In genomic region chr2:5014616-5015015, GRCm38 (mm10) we compare ENCODE assay signal across 21 mouse cellular contexts. TPM values are rescaled to one million over a fixed set of nuclear protein-coding genes. Genes with fewer than 3 reads are reported as not detected.
A peak's percentile ranks its signal among the peaks of the same experiment; 100 is the strongest.
DNase-seq lines count a peak whose midpoint lies in the region; ATAC-seq and TF ChIP-seq lines count a peak whose summit lies in the region.
"Had no signal": no experiment of that assay in that cellular context is flagged by ENCODE, and none has a peak within 500 bp of the region (broad histone marks: within the 10 kb centered on the region; RNA-seq: fewer than 3 reads in every experiment).

No protein-coding gene starts in this region.

- H3K79me2 ChIP-seq in MEL (ENCODE audit: control insufficient read depth, insufficient read depth, low read length, poor library complexity), result peaks cover 17% of the 10 kb centered on the region

- peak; percentile 35 for DNase-seq in lung, postnatal 36 days
- DNase-seq in lung, adult 2 months, result no peak
- peak; percentile 80 for DNase-seq in MEL (ENCODE audit: low read depth, low spot score)
- DNase-seq in splenic B cell, adult 2 months (ENCODE audit: low read depth, low spot score), result peak; percentile 15
- no peak for DNase-seq in cerebellum, adult 18-20 months
- DNase-seq: adrenal gland, postnatal 25 days; cerebellum, postnatal 10 days; heart, postnatal 36 days; kidney, adult 8-10 months; kidney, postnatal 36 days had no signal

- no peak for ATAC-seq in liver, embryonic 12.5 days
- no peak for ATAC-seq in intestine, postnatal 0 days
- ATAC-seq: forebrain, embryonic 15.5 days; hindbrain, embryonic 16.5 days had no signal

- peak overlapping the region; percentile 31 for H3K9ac ChIP-seq in MEL (ENCODE audit: control insufficient read depth, low read depth, low read length, poor library complexity, severe bottlenecking)
- no peak overlapping the region for H3K9ac ChIP-seq in liver, embryonic 12.5 days
- H3K9ac ChIP-seq in intestine, postnatal 0 days (ENCODE audit: low read depth, low read length), result no peak overlapping the region
- H3K9ac ChIP-seq: forebrain, embryonic 15.5 days; heart, embryonic 12.5 days; lung, embryonic 15.5 days had no signal

- no peak for TF ChIP-seq RAD21 in MEL (IDR thresholded peaks at IDR 0.05; ENCODE audit: low read depth, low read length)

- H3K4me2 ChIP-seq in liver, embryonic 12.5 days, result no peak overlapping the region
- H3K4me2 ChIP-seq in intestine, postnatal 0 days (replicated peaks; ENCODE audit: low read depth), result no peak overlapping the region
- H3K4me2 ChIP-seq: forebrain, embryonic 15.5 days; heart, embryonic 12.5 days; lung, embryonic 15.5 days had no signal

- H3K27ac ChIP-seq in MEL (ENCODE audit: control insufficient read depth, low read depth, low read length), result peak overlapping the region; percentile 39
- H3K27ac ChIP-seq in liver, embryonic 12.5 days, result 0 out of 2 replicates have a peak overlapping the region, but pooled peaks have one; percentile 20
- H3K27ac ChIP-seq in intestine, postnatal 0 days (ENCODE audit: low read depth, low read length), result no peak overlapping the region
- H3K27ac ChIP-seq: forebrain, embryonic 15.5 days; lung, embryonic 15.5 days had no signal

- no peaks in the 10 kb centered on the region for H3K4me1 ChIP-seq in lung, adult 2 months (ENCODE audit: control insufficient read depth, insufficient read depth, low read length)
- peaks cover 2 to 18% of the 10 kb centered on the region in 2 experiments; a peak in 3 of 4 replicates for H3K4me1 ChIP-seq in MEL (ENCODE audit: control insufficient read depth in 1 of 2, insufficient read depth in 2 of 2, low read length in 2 of 2)
- H3K4me1 ChIP-seq in liver, embryonic 12.5 days, result peaks cover 34% of the 10 kb centered on the region
- no peaks in the 10 kb centered on the region; the same call in 1 of the 2 replicates for H3K4me1 ChIP-seq in intestine, postnatal 0 days (replicated peaks; ENCODE audit: control insufficient read depth, insufficient read depth, low read length)

- H3K36me3 ChIP-seq in MEL (ENCODE audit: control insufficient read depth in 1 of 2, insufficient read depth in 2 of 2, low read length in 2 of 2), result peaks cover 2 to 23% of the 10 kb centered on the region in 2 experiments
- H3K36me3 ChIP-seq in liver, embryonic 12.5 days, result peaks cover 11% of the 10 kb centered on the region
- no peaks in the 10 kb centered on the region for H3K36me3 ChIP-seq in splenic B cell, adult 2 months (ENCODE audit: control insufficient read depth, insufficient read depth, low read length, poor library complexity, severe bottlenecking)
- H3K36me3 ChIP-seq in intestine, postnatal 0 days (ENCODE audit: control insufficient read depth, insufficient read depth), result no peaks in the 10 kb centered on the region; the same call in 1 of the 2 replicates
- H3K36me3 ChIP-seq: forebrain, embryonic 15.5 days had no signal

- 59% methylated on average over 7 of the region's 7 CpGs for WGBS in lung, adult 2 months
- 51% methylated on average over 7 of the region's 7 CpGs for WGBS in liver, embryonic 12.5 days (ENCODE audit: insufficient replicate concordance)
- 67% methylated on average over 7 of the region's 7 CpGs for WGBS in intestine, postnatal 0 days

- TF ChIP-seq POLR2A in lung, adult 2 months (IDR thresholded peaks at IDR 0.05; ENCODE audit: borderline replicate concordance, extremely low read depth, low read depth, low read length), result no peak
- peak in 1 of 2 experiments; percentile 65; a peak in 2 of 4 replicates for TF ChIP-seq POLR2A in MEL (IDR thresholded peaks at IDR 0.05; ENCODE audit: control insufficient read depth in 1 of 2, insufficient read depth in 1 of 2, low read depth in 1 of 2, low read length in 2 of 2, poor library complexity in 1 of 2)

- no peaks in the 10 kb centered on the region for H3K27me3 ChIP-seq in MEL (ENCODE audit: control insufficient read depth in 1 of 2, insufficient read depth in 2 of 2, low read length in 2 of 2)
- no peaks in the 10 kb centered on the region for H3K27me3 ChIP-seq in liver, embryonic 12.5 days (replicated peaks)
- H3K27me3 ChIP-seq in splenic B cell, adult 2 months (ENCODE audit: control insufficient read depth, insufficient read depth, low read length, poor library complexity, severe bottlenecking), result no peaks in the 10 kb centered on the region
- no peaks in the 10 kb centered on the region for H3K27me3 ChIP-seq in intestine, postnatal 0 days (replicated peaks; ENCODE audit: control insufficient read depth, insufficient read depth, low read length)
- H3K27me3 ChIP-seq: forebrain, embryonic 15.5 days; heart, embryonic 12.5 days; lung, embryonic 15.5 days; megakaryocyte, embryonic 14.5 days had no signal

- 0 out of 4 replicates have a peak, but pooled peaks of 1 of the 2 experiments have one; percentile 8 for TF ChIP-seq EP300 in MEL (IDR thresholded peaks at IDR 0.05; ENCODE audit: low read depth in 1 of 2, low read length in 2 of 2)

- no peak for TF ChIP-seq CTCF in lung, adult 2 months (IDR thresholded peaks at IDR 0.05; ENCODE audit: insufficient read depth, low read length)
- TF ChIP-seq CTCF in MEL (IDR thresholded peaks at IDR 0.05 in 2 of 3, conservative IDR thresholded peaks at IDR 0.05 in 1 of 3; ENCODE audit: control insufficient read depth in 1 of 3, insufficient read depth in 1 of 3, low read depth in 2 of 3, low read length in 3 of 3, poor library complexity in 1 of 3, severe bottlenecking in 1 of 3), result no peak
- no peak for TF ChIP-seq CTCF in intestine, postnatal 0 days (IDR thresholded peaks at IDR 0.05; ENCODE audit: low read depth)

- H3K4me3 ChIP-seq in lung, adult 2 months (replicated peaks; ENCODE audit: extremely low read depth, low read depth, low read length), result no peak overlapping the region
- H3K4me3 ChIP-seq in MEL (ENCODE audit: control insufficient read depth in 1 of 2, insufficient read depth in 1 of 2, low read depth in 2 of 2, low read length in 2 of 2), result no peak overlapping the region; a peak in 1 of 4 replicates
- no peak overlapping the region for H3K4me3 ChIP-seq in liver, embryonic 12.5 days
- H3K4me3 ChIP-seq in intestine, postnatal 0 days (ENCODE audit: low read depth, low read length), result no peak overlapping the region
- H3K4me3 ChIP-seq: forebrain, embryonic 15.5 days; heart, embryonic 12.5 days; lung, embryonic 15.5 days; megakaryocyte, embryonic 14.5 days had no signal

- H3K9me3 ChIP-seq in MEL (replicated peaks; ENCODE audit: insufficient read depth, low read length), result no peaks in the 10 kb centered on the region
- H3K9me3 ChIP-seq in liver, embryonic 12.5 days (replicated peaks), result no peaks in the 10 kb centered on the region
- no peaks in the 10 kb centered on the region for H3K9me3 ChIP-seq in intestine, postnatal 0 days (ENCODE audit: control insufficient read depth)
- H3K9me3 ChIP-seq: forebrain, embryonic 15.5 days; lung, embryonic 15.5 days; megakaryocyte, embryonic 14.5 days had no signal

TF ChIP-seq in MEL, 35 proteins besides CTCF, POLR2A, EP300 and RAD21:
- TF ChIP-seq RCOR1 (IDR thresholded peaks at IDR 0.05; ENCODE audit: low read depth, low read length) (no peak), TBP (IDR thresholded peaks at IDR 0.05; ENCODE audit: low read depth, low read length) (0 out of 2 replicates have a peak, but pooled peaks have one; percentile 20), NELFE (IDR thresholded peaks at IDR 0.05; ENCODE audit: low read depth, low read length) (peak; percentile 28; the same call in 1 of the 2 replicates), MYB (IDR thresholded peaks at IDR 0.05; ENCODE audit: low read depth, low read length) (no peak), ELF1 (IDR thresholded peaks at IDR 0.05; ENCODE audit: low read depth, low read length) (peak; percentile 53; the same call in 1 of the 2 replicates), POLR2AphosphoS5 (IDR thresholded peaks at IDR 0.05; ENCODE audit: borderline replicate concordance, low read depth, low read length) (no peak), SMC3 (IDR thresholded peaks at IDR 0.05; ENCODE audit: low read depth, low read length) (no peak), CHD1 (IDR thresholded peaks at IDR 0.05; ENCODE audit: low read depth, low read length) (no peak), BHLHE40 (IDR thresholded peaks at IDR 0.05; ENCODE audit: borderline replicate concordance, low read depth, low read length) (no peak), TAL1 (IDR thresholded peaks at IDR 0.05; ENCODE audit: low read length) (no peak), HCFC1 (IDR thresholded peaks at IDR 0.05; ENCODE audit: low read depth, low read length) (peak; percentile 51; the same call in 1 of the 2 replicates)
TF ChIP-seq in MEL: peak in this region for 4.

RNA-seq across cellular contexts. Expression of gene Mcm10, which starts 2.0 kb away (rescaled TPM):
- polyA plus RNA-seq in lung, adult 2 months (2012; rRNA removed), result 0.45 and 1.2 TPM in 2 replicates
- 84.4 and 102 TPM in 2 replicates for total RNA-seq in MEL (2012; rRNA removed)
- polyA plus RNA-seq in MEL (2012; ENCODE audit: insufficient read depth in 1 of 2, insufficient read length in 2 of 2, low read depth in 1 of 2, low replicate concordance in 2 of 2, missing spikeins in 1 of 2), result 100 to 1,000 TPM; 107 to 214 TPM
- polyA plus RNA-seq in liver, embryonic 12.5 days (2016; fragmentation: Nextera tagmentation; extraction: Ambion mirVana), result 57.7 and 59.0 TPM in 2 replicates
- 9.2 and 9.3 TPM in 2 replicates for polyA plus RNA-seq in intestine, postnatal 0 days (2015; fragmentation: Nextera tagmentation; extraction: Ambion mirVana)
- total RNA-seq: gastrocnemius, adult 8-10 months had no signal

RNA-seq across cellular contexts. Expression of gene Ucma, which starts 38.7 kb away (rescaled TPM):
- polyA plus RNA-seq in lung, adult 2 months (2012; rRNA removed), result 0.22 TPM in 1 of 2 replicates, not detected in the other
- not detected in 2 replicates for total RNA-seq in MEL (2012; rRNA removed)
- polyA plus RNA-seq in MEL (2012; ENCODE audit: insufficient read depth in 1 of 2, insufficient read length in 2 of 2, low read depth in 1 of 2, low replicate concordance in 2 of 2, missing spikeins in 1 of 2), result not detected
- polyA plus RNA-seq in liver, embryonic 12.5 days (2016; fragmentation: Nextera tagmentation; extraction: Ambion mirVana), result not detected in 2 replicates
- polyA plus RNA-seq in intestine, postnatal 0 days (2015; fragmentation: Nextera tagmentation; extraction: Ambion mirVana), result not detected in 2 replicates
- total RNA-seq: adrenal gland, postnatal 25 days; heart, postnatal 36 days had no signal
- polyA plus RNA-seq: forebrain, embryonic 15.5 days; heart, embryonic 12.5 days; limb, embryonic 11.5 days; neural tube, embryonic 14.5 days; stomach, embryonic 16.5 days had no signal

RNA-seq across cellular contexts. Expression of gene Optn, which starts 49.2 kb away (rescaled TPM):
- polyA plus RNA-seq in lung, adult 2 months (2012; rRNA removed), result 4.2 and 5.0 TPM in 2 replicates
- 10.5 and 10.9 TPM in 2 replicates for total RNA-seq in MEL (2012; rRNA removed)
- polyA plus RNA-seq in MEL (2012; ENCODE audit: insufficient read depth in 1 of 2, insufficient read length in 2 of 2, low read depth in 1 of 2, low replicate concordance in 2 of 2, missing spikeins in 1 of 2), result 10 to 100 TPM in 1 of 2 experiments, not detected in 1; 17.0 TPM
- 18.5 and 18.7 TPM in 2 replicates for polyA plus RNA-seq in liver, embryonic 12.5 days (2016; fragmentation: Nextera tagmentation; extraction: Ambion mirVana)
- 62.7 and 74.2 TPM in 2 replicates for polyA plus RNA-seq in intestine, postnatal 0 days (2015; fragmentation: Nextera tagmentation; extraction: Ambion mirVana)

Comparison
In these comparisons a context has a peak if more than half of its experiments do, and no peak if none do; other contexts are left out.
1. DNase-seq: peak in lung, postnatal 36 days (single experiment), MEL (single experiment) and splenic B cell, adult 2 months (single experiment); none in lung, adult 2 months (single experiment) and cerebellum, adult 18-20 months (0 of 2).